Mouse (Mus musculus) stomach, embryonic 16.5 days (tissue): ENCODE results near the gene Fam71a. TPM values are rescaled to one million over a fixed set of nuclear protein-coding genes. Genes with fewer than 3 reads are reported as not detected.
"Not testable (repeated sequence)": the region's sequence is repeated elsewhere in the genome, so short reads cannot be mapped to it uniquely, and the experiment has no call there.

Experiments
- ATAC-seq: fragments of 200-750 bp; cut with Nextera tagmentation; 2 replicates; pipeline ENCODE4 v1.8.0; 2017; ENCODE audit warnings: moderate number of reproducible peaks, moderate TSS enrichment; ENCODE audit not compliant: insufficient read depth, low FRiP score
- H3K27ac ChIP-seq: fragments of 300-500 bp; sonication (generic); 2 replicates; pipeline ENCODE4 v1.5.1; 2014; ENCODE audit warnings: low read length
- H3K27me3 ChIP-seq: fragments of 300-500 bp; sonication (generic); 2 replicates; pipeline ENCODE4 v1.6.1; 2014; ENCODE audit warnings: low read length, control low read depth, mixed read lengths; ENCODE audit not compliant: control insufficient read depth, insufficient read depth
- H3K36me3 ChIP-seq: fragments of 300-500 bp; sonication (generic); 2 replicates; pipeline ENCODE4 v1.6.1; 2014; ENCODE audit warnings: low read length; ENCODE audit not compliant: control insufficient read depth, insufficient read depth
- H3K4me1 ChIP-seq: fragments of 300-500 bp; sonication (generic); 2 replicates; pipeline ENCODE4 v1.6.1; 2014; ENCODE audit warnings: low read length, control low read depth, mixed read lengths; ENCODE audit not compliant: control insufficient read depth, insufficient read depth
- H3K4me2 ChIP-seq: fragments of 300-500 bp; sonication (generic); 2 replicates; pipeline ENCODE4 v1.6.1; 2014; ENCODE audit warnings: low read depth, low read length, mixed read lengths
- H3K4me3 ChIP-seq: fragments of 300-500 bp; sonication (generic); replicated peaks from 2 replicates; pipeline ENCODE4 v1.5.1; 2014; ENCODE audit warnings: mild to moderate bottlenecking, low read length
- H3K9ac ChIP-seq: fragments of 300-500 bp; sonication (generic); 2 replicates; pipeline ENCODE4 v1.6.1; 2014; ENCODE audit warnings: low read length
- H3K9me3 ChIP-seq: fragments of 300-500 bp; sonication (generic); replicated peaks from 2 replicates; pipeline ENCODE4 v1.6.1; 2016; ENCODE audit warnings: low read length, control low read depth; ENCODE audit not compliant: control insufficient read depth
- WGBS: fragments of 180-500 bp; shearing (Covaris S2); extraction: QIAGEN DNeasy Blood & Tissue Kit; methylation state at CpG from one replicate; pipeline ENCODE4 v1.1.7; 2014; 5-methylcytosine and 5-hydroxymethylcytosine counted together
- polyA plus RNA-seq: library from polyadenylated mRNA; unstranded; fragments of >200 nt; fragmentation: Nextera tagmentation; extraction: Ambion mirVana; gene quantifications from 2 replicates; pipeline ENCODE4 v1.2.1, GENCODE M21; 2015

Gene Fam71a
- polyA plus RNA-seq, 1 experiment from 2014 or later: not detected

- Histone ChIP-seq H3K36me3 (no peaks in the 10 kb centered on the region), H3K9me3 (no peaks in the 10 kb centered on the region), H3K4me1 (no peaks in the 10 kb centered on the region), H3K9ac (no peak overlapping the region), H3K27ac (no peak overlapping the region), H3K27me3 (no peaks in the 10 kb centered on the region), H3K4me3 (no peak overlapping the region), H3K4me2 (no peak overlapping the region)
- 74% methylated on average over 2 of the region's 2 CpGs for WGBS
- no peak for ATAC-seq
Observed at GRCm38 (mm10) chr1:191170444-191170843, 5.8 kb upstream of the Fam71a start.

DNA sequence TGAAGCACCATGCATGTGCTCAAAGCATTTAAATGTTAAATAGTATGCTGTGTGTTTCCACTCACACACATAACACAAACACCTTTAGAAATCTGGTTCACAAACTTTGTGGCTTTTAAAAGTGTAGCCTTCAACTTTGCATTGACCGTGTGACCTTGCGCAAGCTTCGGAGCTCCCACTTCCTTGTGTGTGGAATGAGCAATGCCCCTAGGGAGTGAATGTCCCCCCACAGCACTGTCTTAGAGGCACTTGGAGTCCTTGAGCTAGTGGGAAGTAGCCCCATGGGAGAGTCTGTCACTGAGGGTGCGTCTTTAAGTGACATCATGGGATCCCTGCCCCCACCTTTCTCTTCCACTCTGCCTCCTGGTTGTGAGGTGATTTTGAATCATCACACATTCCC lies 1.6 kb upstream of the Fam71a start:
- Histone ChIP-seq H3K36me3 (no peaks in the 10 kb centered on the region), H3K9ac (no peak overlapping the region), H3K9me3 (no peaks in the 10 kb centered on the region), H3K4me3 (no peak overlapping the region), H3K27ac (no peak overlapping the region), H3K4me1 (no peaks in the 10 kb centered on the region), H3K27me3 (no peaks in the 10 kb centered on the region), H3K4me2 (no peak overlapping the region)
- WGBS: 66% methylated on average over 4 of the region's 4 CpGs
- ATAC-seq: no peak

GRCm38 (mm10) chr1:191154314-191154713 lies 10.3 kb downstream of the Fam71a start:
- Histone ChIP-seq H3K27me3 (no peaks in the 10 kb centered on the region), H3K27ac (no peak overlapping the region), H3K9me3 (0 out of 2 replicates have a peak, but pooled peaks cover 11% of the 10 kb centered on the region), H3K4me2 (no peak overlapping the region), H3K9ac (no peak overlapping the region), H3K4me3 (no peak overlapping the region), H3K4me1 (no peaks in the 10 kb centered on the region), H3K36me3 (no peaks in the 10 kb centered on the region)
- ATAC-seq: no peak
- WGBS: 35% methylated on average over 3 of the region's 3 CpGs

DNA sequence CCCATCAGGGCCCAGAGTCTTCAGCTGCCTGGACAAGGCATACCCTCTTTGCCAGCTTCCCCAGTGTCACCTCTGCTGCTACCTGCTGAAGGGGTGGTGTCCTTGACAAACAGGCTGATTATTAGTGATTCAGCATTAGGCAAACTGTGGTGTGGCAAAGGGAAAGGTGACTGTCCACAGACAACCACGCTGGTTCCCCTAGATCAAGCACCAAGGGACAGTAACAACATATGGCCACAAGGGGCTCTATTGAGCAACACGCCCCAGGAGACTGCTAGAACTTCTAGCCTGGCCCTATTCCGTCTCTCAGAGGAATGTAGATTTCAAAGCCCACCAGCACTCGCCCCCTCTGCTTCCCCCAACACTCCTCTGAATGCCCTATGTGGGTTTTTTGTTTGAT lies 11.6 kb downstream of the Fam71a start:
- WGBS: 27% methylated on average over 4 of the region's 4 CpGs
- 0 out of 2 replicates have a peak, but pooled peaks cover 11% of the 10 kb centered on the region for H3K9me3 ChIP-seq

DNA sequence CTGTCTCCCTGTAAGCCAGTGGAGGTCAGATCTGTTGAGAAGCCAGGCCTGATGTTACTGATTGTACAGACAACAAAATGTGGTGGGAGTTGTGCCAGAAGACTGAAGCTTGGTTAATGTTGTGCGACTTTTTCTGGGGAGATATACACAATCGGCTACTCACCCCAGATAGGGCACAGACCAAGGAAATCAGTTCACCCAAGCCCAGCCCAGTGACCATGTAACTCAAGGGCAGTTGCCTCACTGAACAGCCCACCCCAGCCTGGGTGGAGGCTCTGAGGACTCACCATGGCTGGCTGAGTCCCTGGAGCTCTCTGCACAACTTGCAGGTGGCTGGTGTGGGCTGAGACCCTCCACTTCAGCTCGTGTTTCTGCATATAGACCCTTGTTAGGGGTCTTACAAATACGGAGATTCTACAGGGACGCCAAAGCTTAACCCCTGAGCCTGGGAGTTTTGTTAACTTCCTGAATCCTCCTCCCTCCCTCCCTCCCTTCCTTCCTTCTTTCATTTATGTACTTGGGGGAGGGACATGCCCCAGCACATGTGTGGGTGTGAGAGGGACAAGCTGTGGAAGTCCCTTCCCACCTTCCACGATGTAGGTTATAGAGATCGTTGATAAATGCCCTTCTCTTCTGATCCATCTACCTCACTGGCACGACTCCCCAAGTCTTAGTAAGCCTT lies 13.6 kb downstream of the Fam71a start:
- 72% methylated on average over 8 of the region's 8 CpGs for WGBS

More for the DNA sequence above, 11.6 kb downstream of the Fam71a start:
- Histone ChIP-seq H3K36me3 (no peaks in the 10 kb centered on the region), H3K27ac (no peak overlapping the region), H3K27me3 (no peaks in the 10 kb centered on the region), H3K4me2 (no peak overlapping the region), H3K4me1 (no peaks in the 10 kb centered on the region), H3K9ac (no peak overlapping the region), H3K4me3 (no peak overlapping the region)
- no peak for ATAC-seq

DNA sequence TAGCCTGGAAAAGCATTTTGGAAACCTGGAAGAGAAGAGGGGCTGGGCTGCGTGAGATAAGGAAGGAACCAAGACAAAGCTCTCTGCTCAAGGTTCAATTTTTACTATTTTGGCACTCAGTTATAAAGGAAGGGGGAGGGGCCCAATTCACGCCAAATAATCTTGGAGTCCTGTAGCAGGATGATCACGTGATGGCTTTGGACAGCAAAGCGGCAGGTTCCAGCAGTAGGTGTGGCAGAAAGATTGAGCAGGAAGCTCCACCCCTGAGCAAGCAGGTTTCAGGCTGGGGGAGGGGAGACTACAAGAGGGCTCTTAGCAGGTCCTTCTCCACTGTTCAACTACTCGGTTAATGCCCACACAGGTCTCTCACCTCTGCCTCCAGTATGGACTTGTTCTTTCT lies 15.1 kb downstream of the Fam71a start:
- not testable (repeated sequence) for H3K9me3 ChIP-seq, H3K9ac ChIP-seq, H3K4me3 ChIP-seq, H3K27me3 ChIP-seq, H3K4me1 ChIP-seq, H3K36me3 ChIP-seq, ATAC-seq, H3K27ac ChIP-seq, H3K4me2 ChIP-seq
- WGBS: 82% methylated on average over 5 of the region's 5 CpGs

More for the DNA sequence above, 13.6 kb downstream of the Fam71a start:
- Histone ChIP-seq H3K4me3 (no peak overlapping the region), H3K4me1 (no peaks in the 10 kb centered on the region), H3K9me3 (no peaks in the 10 kb centered on the region), H3K27me3 (no peaks in the 10 kb centered on the region), H3K36me3 (no peaks in the 10 kb centered on the region), H3K9ac (no peak overlapping the region), H3K4me2 (no peak overlapping the region), H3K27ac (no peak overlapping the region)
- no peak for ATAC-seq

DNA sequence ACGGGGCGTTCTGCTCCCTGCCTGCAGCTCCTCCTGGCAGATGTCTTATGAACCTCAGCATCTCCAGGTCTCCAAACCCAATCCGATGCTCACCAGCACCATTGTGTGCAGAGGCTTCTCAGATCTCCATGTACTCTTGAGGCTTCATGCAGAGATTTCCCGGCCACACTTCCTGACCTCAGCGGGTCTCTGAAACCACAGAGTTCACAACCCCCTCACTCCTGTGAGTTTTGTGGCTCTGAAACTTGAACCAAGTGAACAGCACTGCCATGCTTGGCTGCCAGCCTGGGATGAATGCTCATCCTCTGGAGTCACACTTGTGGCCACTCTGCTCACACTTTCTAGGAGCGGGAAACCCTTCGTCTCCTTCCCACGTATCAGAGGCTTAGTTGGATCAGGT lies 23.6 kb downstream of the Fam71a start:
- no peak overlapping the region for H3K4me2 ChIP-seq
- H3K36me3 ChIP-seq: no peaks in the 10 kb centered on the region
- no peak overlapping the region for H3K27ac ChIP-seq
- H3K4me1 ChIP-seq: no peaks in the 10 kb centered on the region
- no peak overlapping the region for H3K9ac ChIP-seq
- no peak overlapping the region for H3K4me3 ChIP-seq
- no peaks in the 10 kb centered on the region for H3K27me3 ChIP-seq
- WGBS: 87% methylated on average over 8 of the region's 8 CpGs
- no peaks in the 10 kb centered on the region for H3K9me3 ChIP-seq
- no peak for ATAC-seq

GRCm38 (mm10) chr1:191138874-191139495 lies 25.6 kb downstream of the Fam71a start:
- H3K9me3 ChIP-seq: no peaks in the 10 kb centered on the region
- H3K36me3 ChIP-seq: no peaks in the 10 kb centered on the region
- WGBS: 50% methylated on average over 7 of the region's 7 CpGs
- no peak overlapping the region for H3K4me2 ChIP-seq
- H3K27ac ChIP-seq: no peak overlapping the region
- no peaks in the 10 kb centered on the region for H3K4me1 ChIP-seq
- no peak overlapping the region for H3K9ac ChIP-seq
- ATAC-seq: no peak
- no peaks in the 10 kb centered on the region for H3K27me3 ChIP-seq
- no peak overlapping the region for H3K4me3 ChIP-seq

GRCm38 (mm10) chr1:191138436-191138835 lies 26.2 kb downstream of the Fam71a start:
- H3K36me3 ChIP-seq: no peaks in the 10 kb centered on the region
- no peak overlapping the region for H3K9ac ChIP-seq
- no peak overlapping the region for H3K27ac ChIP-seq
- no peak overlapping the region for H3K4me3 ChIP-seq
- ATAC-seq: no peak
- H3K27me3 ChIP-seq: no peaks in the 10 kb centered on the region
- no peaks in the 10 kb centered on the region for H3K9me3 ChIP-seq
- no peak overlapping the region for H3K4me2 ChIP-seq
- H3K4me1 ChIP-seq: no peaks in the 10 kb centered on the region
- 87% methylated on average over 4 of the region's 4 CpGs for WGBS
